Comparison of ENCODE assay signal across 8 mouse cellular contexts in genomic region chr9:106447951-106448350, GRCm38 (mm10). TPM values are rescaled to one million over a fixed set of nuclear protein-coding genes. Genes with fewer than 3 reads are reported as not detected.
A peak's percentile ranks its signal among the peaks of the same experiment; 100 is the strongest.
DNase-seq lines count a peak whose midpoint lies in the region; ATAC-seq and TF ChIP-seq lines count a peak whose summit lies in the region.

No protein-coding gene starts in this region.

- 40% methylated on average over 9 of the region's 9 CpGs for WGBS in neural tube, embryonic 14.5 days

- no peaks in the 10 kb centered on the region for H3K27me3 ChIP-seq in neural tube, embryonic 14.5 days (ENCODE audit: control insufficient read depth, insufficient read depth, low read length)

- H3K27ac ChIP-seq in left cerebral cortex, adult 2 months = peak overlapping the region; percentile 83
- H3K27ac ChIP-seq in neural tube, embryonic 14.5 days (ENCODE audit: low read depth, low read length) = peak overlapping the region; percentile 70

- H3K9me3 ChIP-seq in neural tube, embryonic 14.5 days (ENCODE audit: control insufficient read depth, low read length) = no peaks in the 10 kb centered on the region

- peak overlapping the region; percentile 61 for H3K4me3 ChIP-seq in left cerebral cortex, adult 2 months
- H3K4me3 ChIP-seq in neural tube, embryonic 14.5 days (ENCODE audit: low read depth, low read length) = peak overlapping the region; percentile 53

- intact Hi-C loops in left cerebral cortex, adult 2 months (cut with DNase I) = loop anchor here (1.0 kb wide), 1 partner anchor 28 kb away; the partner anchor contains the start of gene Parp3
- intact Hi-C loops in left cerebral cortex, postnatal 36 days (cut with DNase I) = loop anchor here (2.0 kb wide), 1 partner anchor 29 kb away; the partner anchor contains the start of gene Parp3

- peak overlapping the region; percentile 78 for H3K4me2 ChIP-seq in neural tube, embryonic 14.5 days (ENCODE audit: low read depth, low read length)

- no peak for TF ChIP-seq CTCF in left cerebral cortex, adult 2 months (IDR thresholded peaks at IDR 0.05)

- no peaks in the 10 kb centered on the region for H3K36me3 ChIP-seq in neural tube, embryonic 14.5 days (ENCODE audit: control insufficient read depth, insufficient read depth, low read length)

- 0 out of 2 replicates have a peak overlapping the region, but pooled peaks have one; percentile 3 for H3K9ac ChIP-seq in neural tube, embryonic 14.5 days (replicated peaks; ENCODE audit: low read depth, low read length)

- peak; percentile 29; the same call in 1 of the 2 replicates for ATAC-seq in neural tube, embryonic 14.5 days (ENCODE audit: low read depth)

- peaks cover 24% of the 10 kb centered on the region for H3K4me1 ChIP-seq in neural tube, embryonic 14.5 days (ENCODE audit: control insufficient read depth, insufficient read depth, low read length)

- DNase-seq in left cerebral cortex, adult 2 months (ENCODE audit: extremely low spot score in 1 of 2, low spot score in 2 of 2) = no peak
- DNase-seq in left cerebral cortex, postnatal 36 days (ENCODE audit: low spot score in 2 of 2) = no peak
- DNase-seq in fat pad, adult 2 months (ENCODE audit: extremely low read depth, low read depth, low spot score) = peak; percentile 34
- DNase-seq in kidney, postnatal 14 days = peak; percentile 44
- DNase-seq in adrenal gland, adult 8-10 months = no peak
- no peak for DNase-seq in urinary bladder, postnatal 4 days (ENCODE audit: low spot score in 2 of 2)
- DNase-seq in adrenal gland, postnatal 36 days = no peak

RNA-seq across cellular contexts. Expression of gene Abhd14a, which starts 0.5 kb away (rescaled TPM):
- total RNA-seq in left cerebral cortex, adult 2 months (2021) = 10 to 100 TPM; 38.4 to 38.6 TPM
- total RNA-seq in left cerebral cortex, postnatal 36 days (2021) = 10 to 100 TPM; 36.8 to 38.3 TPM
- polyA plus RNA-seq in neural tube, embryonic 14.5 days (2014; fragmentation: Nextera tagmentation; extraction: Ambion mirVana) = 59.5 and 66.9 TPM in 2 replicates
- 10 to 100 TPM; 24.8 to 32.3 (median 26.4) TPM for total RNA-seq in adrenal gland, adult 8-10 months (2022)
- 10 to 100 TPM; 18.9 to 20.2 TPM for total RNA-seq in adrenal gland, postnatal 36 days (2021)

RNA-seq across cellular contexts. Expression of gene Abhd14b, which starts 0.7 kb away (rescaled TPM):
- 10 to 100 TPM; 12.2 to 14.1 TPM for total RNA-seq in left cerebral cortex, adult 2 months (2021)
- total RNA-seq in left cerebral cortex, postnatal 36 days (2021) = 10 to 100 TPM in 1 of 2 experiments, 1 to 10 TPM in 1; 8.8 to 11.4 TPM
- polyA plus RNA-seq in neural tube, embryonic 14.5 days (2014; fragmentation: Nextera tagmentation; extraction: Ambion mirVana) = 8.6 TPM in 2 replicates
- 10 to 100 TPM; 46.4 to 65.7 (median 49.1) TPM for total RNA-seq in adrenal gland, adult 8-10 months (2022)
- 10 to 100 TPM; 25.2 to 45.0 TPM for total RNA-seq in adrenal gland, postnatal 36 days (2021)

RNA-seq across cellular contexts. Expression of gene Pcbp4, which starts 5.1 kb away (rescaled TPM):
- total RNA-seq in left cerebral cortex, adult 2 months (2021) = 100 to 1,000 TPM; 202 to 207 TPM
- total RNA-seq in left cerebral cortex, postnatal 36 days (2021) = 100 to 1,000 TPM; 181 to 197 TPM
- 166 and 182 TPM in 2 replicates for polyA plus RNA-seq in neural tube, embryonic 14.5 days (2014; fragmentation: Nextera tagmentation; extraction: Ambion mirVana)
- total RNA-seq in adrenal gland, adult 8-10 months (2022) = 10 to 100 TPM; 20.4 to 47.9 (median 34.8) TPM
- 10 to 100 TPM; 20.2 to 27.7 TPM for total RNA-seq in adrenal gland, postnatal 36 days (2021)

RNA-seq across cellular contexts. Expression of gene Acy1, which starts 9.8 kb away (rescaled TPM):
- total RNA-seq in left cerebral cortex, adult 2 months (2021) = 10 to 100 TPM; 16.0 to 18.7 TPM
- 10 to 100 TPM; 15.4 to 16.0 TPM for total RNA-seq in left cerebral cortex, postnatal 36 days (2021)
- 20.3 and 22.5 TPM in 2 replicates for polyA plus RNA-seq in neural tube, embryonic 14.5 days (2014; fragmentation: Nextera tagmentation; extraction: Ambion mirVana)
- 10 to 100 TPM; 15.4 to 21.4 (median 18.2) TPM for total RNA-seq in adrenal gland, adult 8-10 months (2022)
- 10 to 100 TPM; 11.7 to 14.8 TPM for total RNA-seq in adrenal gland, postnatal 36 days (2021)

RNA-seq across cellular contexts. Expression of gene Gpr62, which starts 17.8 kb away (rescaled TPM):
- 1 to 10 TPM; 7.4 to 7.6 TPM for total RNA-seq in left cerebral cortex, adult 2 months (2021)
- total RNA-seq in left cerebral cortex, postnatal 36 days (2021) = 10 to 100 TPM in 1 of 2 experiments, 1 to 10 TPM in 1; 7.8 to 13.7 TPM
- polyA plus RNA-seq in neural tube, embryonic 14.5 days (2014; fragmentation: Nextera tagmentation; extraction: Ambion mirVana) = 1.5 and 1.7 TPM in 2 replicates
- under 1 TPM; 0.28 to 0.62 (median 0.46) TPM for total RNA-seq in adrenal gland, adult 8-10 months (2022)
- under 1 TPM in 1 of 2 experiments, not detected in 1; 0.13 TPM for total RNA-seq in adrenal gland, postnatal 36 days (2021)

Comparison
In these comparisons a context has a peak if more than half of its experiments do, and no peak if none do; other contexts are left out.
1. DNase-seq: peak in fat pad, adult 2 months (single experiment) and kidney, postnatal 14 days (single experiment); none in left cerebral cortex, adult 2 months (0 of 2), left cerebral cortex, postnatal 36 days (0 of 2), adrenal gland, adult 8-10 months (single experiment), urinary bladder, postnatal 4 days (0 of 2) and adrenal gland, postnatal 36 days (0 of 2).